Mouse (Mus musculus) lung, adult 2 months (tissue): Measurements from ENCODE around the gene Tpp1.

Experiments used
- CTCF ChIP-seq: fragments of 200-500 bp; IDR thresholded peaks from 2 replicates; pipeline ENCODE4 v1.5.1; 2011; ENCODE audit warnings: mild to moderate bottlenecking, low read length, control low read depth; ENCODE audit not compliant: insufficient read depth
- POLR2A ChIP-seq: fragments of 200-500 bp; IDR thresholded peaks from 2 replicates; pipeline ENCODE4 v1.6.1; 2011; ENCODE audit warnings: low read depth, mild to moderate bottlenecking, control low read depth, low read length, borderline replicate concordance; ENCODE audit errors: extremely low read depth

GRCm38 (mm10) chr7:105793701-105794100 lies 41.7 kb upstream of the Tpp1 start:
- no peak for TF ChIP-seq POLR2A
- no peak for TF ChIP-seq CTCF
